Mouse (Mus musculus) midbrain, embryonic 14.5 days (tissue): ENCODE measurements around the gene Gm20388. TPM values are rescaled to one million over a fixed set of nuclear protein-coding genes. Genes with fewer than 3 reads are reported as not detected.

Experiments
- ATAC-seq: fragments of 200-750 bp; cut with Nextera tagmentation; 2 replicates; pipeline ENCODE4 v1.8.0; 2017; ENCODE audit warnings: moderate number of reproducible peaks, moderate library complexity; ENCODE audit not compliant: low FRiP score, low TSS enrichment
- DNase-seq: peaks from one replicate; pipeline ENCODE4 v3.0.0-alpha.2; 2015
- H3K27ac ChIP-seq: fragments of 300-500 bp; sonication (generic); replicated peaks from 2 replicates; pipeline ENCODE4 v1.5.1; 2014; ENCODE audit warnings: mild to moderate bottlenecking, low read depth, low read length, moderate library complexity
- H3K27me3 ChIP-seq: fragments of 300-500 bp; sonication (generic); 2 replicates; pipeline ENCODE4 v1.6.1; 2014; ENCODE audit warnings: low read length, control low read depth, mixed read lengths; ENCODE audit not compliant: control insufficient read depth, insufficient read depth
- H3K36me3 ChIP-seq: fragments of 300-500 bp; sonication (generic); 2 replicates; pipeline ENCODE4 v1.6.1; 2014; ENCODE audit warnings: low read length, control low read depth; ENCODE audit not compliant: control insufficient read depth, insufficient read depth
- H3K4me1 ChIP-seq: fragments of 300-500 bp; sonication (generic); 2 replicates; pipeline ENCODE4 v1.6.1; 2014; ENCODE audit warnings: mild to moderate bottlenecking, antibody characterized with exemption, low read length, control low read depth; ENCODE audit not compliant: control insufficient read depth, insufficient read depth
- H3K4me2 ChIP-seq: fragments of 300-500 bp; sonication (generic); 2 replicates; pipeline ENCODE4 v1.6.1; 2014; ENCODE audit warnings: mild to moderate bottlenecking, low read length, moderate library complexity
- H3K4me3 ChIP-seq: fragments of 300-500 bp; sonication (generic); replicated peaks from 2 replicates; pipeline ENCODE4 v1.5.1; 2014; ENCODE audit warnings: low read depth, low read length
- H3K9ac ChIP-seq: fragments of 300-500 bp; sonication (generic); replicated peaks from 2 replicates; pipeline ENCODE4 v1.6.1; 2014; ENCODE audit warnings: mild to moderate bottlenecking, low read length, moderate library complexity
- H3K9me3 ChIP-seq: fragments of 300-500 bp; sonication (generic); 2 replicates; pipeline ENCODE4 v1.6.1; 2016; ENCODE audit warnings: low read length, control low read depth, mixed read lengths; ENCODE audit not compliant: control insufficient read depth
- WGBS: fragments of 180-500 bp; shearing (Covaris S2); extraction: QIAGEN DNeasy Blood & Tissue Kit; methylation state at CpG from one replicate; pipeline ENCODE4 v1.1.7; 2014; 5-methylcytosine and 5-hydroxymethylcytosine counted together
- polyA plus RNA-seq: library from polyadenylated mRNA; unstranded; fragments of >200 nt; fragmentation: Nextera tagmentation; extraction: Ambion mirVana; gene quantifications from 2 replicates; pipeline ENCODE4 v1.2.1, GENCODE M21; 2014

The Gm20388 gene
- polyA plus RNA-seq, 1 experiment from 2014 or later = 4.1 TPM

DNA sequence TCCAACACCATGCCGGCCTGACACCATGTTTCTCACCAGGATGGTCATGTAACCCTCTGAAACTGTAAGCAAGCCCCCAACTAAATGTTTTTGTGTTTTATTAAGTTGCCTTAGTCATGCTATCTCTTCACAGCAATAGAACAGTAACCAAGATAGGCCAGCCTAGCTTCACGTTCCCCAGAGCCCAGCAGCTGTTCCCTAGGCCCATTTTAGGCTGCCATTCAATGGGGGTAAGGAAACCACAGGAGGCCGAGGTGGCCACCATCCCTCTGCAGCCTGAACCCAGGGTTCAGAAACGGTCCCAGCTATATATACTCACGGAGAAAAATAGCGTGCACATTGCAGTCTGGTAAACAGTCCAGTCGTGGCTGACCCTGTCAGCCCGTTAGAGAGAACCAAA is 2633.5 kb downstream of the Gm20388 start:
- H3K27me3 ChIP-seq = no peaks in the 10 kb centered on the region; the same call in 1 of the 2 replicates
- no peaks in the 10 kb centered on the region for H3K36me3 ChIP-seq
- ATAC-seq (no peak), DNase-seq (no peak)
- no peak overlapping the region for H3K4me3 ChIP-seq
- no peak overlapping the region for H3K4me2 ChIP-seq
- no peak overlapping the region for H3K27ac ChIP-seq
- no peaks in the 10 kb centered on the region for H3K4me1 ChIP-seq
- WGBS = 88% methylated on average over 8 of the region's 8 CpGs
- no peak overlapping the region for H3K9ac ChIP-seq
- H3K9me3 ChIP-seq = no peaks in the 10 kb centered on the region

DNA sequence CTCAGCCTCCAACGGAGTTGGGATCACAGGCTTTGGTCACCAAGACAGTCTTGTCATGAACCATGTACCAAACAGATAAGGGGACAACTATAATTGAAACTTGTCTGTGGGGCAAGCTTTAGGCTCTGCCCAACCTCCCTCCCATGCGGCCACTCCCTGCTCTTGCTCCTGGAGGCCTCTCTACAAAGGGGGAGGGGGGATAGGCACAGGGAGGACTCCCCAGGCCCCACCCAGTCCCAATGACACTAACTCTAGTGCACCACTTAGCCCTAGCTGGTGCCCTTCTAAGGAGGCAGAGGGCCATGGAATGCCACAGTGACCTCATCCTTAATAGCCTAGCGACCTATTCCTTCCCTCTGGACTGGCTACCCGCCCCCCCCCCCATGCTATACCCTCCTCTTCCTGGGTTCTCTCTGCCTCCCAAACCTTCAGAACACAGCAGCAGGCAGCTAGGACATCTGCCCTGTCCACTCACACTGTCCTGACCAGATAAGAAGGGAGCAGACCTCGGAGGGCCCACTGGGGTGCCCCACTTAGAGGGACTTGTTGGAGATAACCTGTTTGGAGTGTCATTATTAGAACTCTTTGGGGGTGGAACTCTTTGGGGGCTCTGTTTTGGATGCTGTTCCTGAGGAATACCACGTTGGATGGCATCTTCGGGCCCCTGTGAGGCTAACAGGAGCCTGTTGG is 2635.6 kb downstream of the Gm20388 start:
- H3K4me1 ChIP-seq = peaks cover 6% of the 10 kb centered on the region; the same call in 1 of the 2 replicates
- H3K9ac ChIP-seq = no peak overlapping the region
- H3K27me3 ChIP-seq = peaks cover 19% of the 10 kb centered on the region
- no peak overlapping the region for H3K4me2 ChIP-seq
- 87% methylated on average over 7 of the region's 7 CpGs for WGBS
- H3K4me3 ChIP-seq = no peak overlapping the region
- DNase-seq = no peak
- no peaks in the 10 kb centered on the region for H3K9me3 ChIP-seq
- ATAC-seq = no peak
- H3K36me3 ChIP-seq = no peaks in the 10 kb centered on the region
- H3K27ac ChIP-seq = no peak overlapping the region

DNA sequence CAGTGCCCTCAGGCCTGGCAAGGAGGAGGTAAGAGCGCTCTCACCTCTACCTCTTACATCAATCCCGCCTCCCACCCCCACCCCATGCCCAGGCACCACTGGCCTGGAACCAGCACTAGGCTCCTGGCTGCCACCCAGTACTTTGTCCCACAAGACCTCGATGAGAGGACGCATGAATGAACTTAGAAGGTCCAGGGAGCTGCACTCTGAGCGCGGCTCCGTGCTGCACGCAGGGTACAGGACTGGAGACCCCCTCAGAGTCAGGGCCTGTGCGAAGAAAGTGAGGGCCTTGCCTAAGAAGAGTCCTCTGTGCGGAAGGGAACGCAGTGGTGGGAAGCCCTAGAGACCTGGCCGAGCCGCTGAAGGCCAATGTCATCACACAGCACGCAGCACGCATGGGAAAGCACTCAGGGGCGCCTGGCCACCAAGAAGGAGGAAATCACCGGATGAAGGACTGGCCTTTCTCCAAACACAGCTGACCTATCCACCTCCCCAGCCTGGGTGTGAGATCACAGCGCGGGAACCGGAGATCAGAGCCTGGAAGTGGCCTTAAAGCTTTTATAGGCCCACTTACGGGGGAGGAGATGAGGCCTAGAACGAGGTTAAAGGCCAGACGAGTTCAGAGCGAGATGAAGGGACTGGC is 2636.3 kb downstream of the Gm20388 start:
- whole genome bisulfite sequencing = 79% methylated on average over 24 of the region's 24 CpGs
- ATAC-seq (no peak), DNase-seq (no peak)
- no peak overlapping the region for H3K27ac ChIP-seq
- no peak overlapping the region for H3K9ac ChIP-seq
- H3K4me3 ChIP-seq = no peak overlapping the region
- H3K4me1 ChIP-seq = peaks cover 7% of the 10 kb centered on the region; the same call in 1 of the 2 replicates
- H3K27me3 ChIP-seq = peaks cover 26% of the 10 kb centered on the region
- no peaks in the 10 kb centered on the region for H3K9me3 ChIP-seq
- H3K4me2 ChIP-seq = no peak overlapping the region
- H3K36me3 ChIP-seq = no peaks in the 10 kb centered on the region

DNA sequence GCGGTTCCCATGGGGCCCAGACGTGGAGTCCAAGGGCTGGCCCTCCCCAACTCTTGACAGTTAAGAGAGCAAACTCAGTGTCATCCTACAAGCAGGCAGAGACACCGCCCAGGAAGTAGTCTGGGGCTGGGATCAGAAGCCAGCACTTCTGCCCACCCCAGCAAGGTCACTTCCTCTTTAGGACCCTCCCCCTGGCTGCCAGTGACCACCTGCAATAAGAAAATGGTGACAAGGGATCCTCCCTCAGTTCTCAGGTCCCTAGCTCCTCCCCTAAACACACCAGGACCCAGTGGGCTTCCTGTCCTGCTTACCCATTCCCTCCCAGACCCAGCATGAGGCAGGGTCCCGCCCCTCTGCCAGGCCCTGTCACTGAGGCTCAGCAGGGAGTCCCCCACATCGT is 2637.2 kb downstream of the Gm20388 start:
- Histone ChIP-seq H3K27ac (no peak overlapping the region), H3K27me3 (peaks cover 26% of the 10 kb centered on the region), H3K4me1 (peaks cover 7% of the 10 kb centered on the region; the same call in 1 of the 2 replicates), H3K4me3 (no peak overlapping the region), H3K36me3 (no peaks in the 10 kb centered on the region), H3K9ac (no peak overlapping the region), H3K4me2 (no peak overlapping the region), H3K9me3 (no peaks in the 10 kb centered on the region)
- 36% methylated on average over 5 of the region's 5 CpGs for WGBS
- ATAC-seq (no peak), DNase-seq (no peak)

- no peak for ATAC-seq
These were observed 2637.7 kb downstream of the Gm20388 start for GRCm38 (mm10) chr8:122548331-122548730.

GRCm38 (mm10) chr8:122548891-122549439 is 2638.3 kb downstream of the Gm20388 start:
- Histone ChIP-seq H3K4me1 (peaks cover 7% of the 10 kb centered on the region; the same call in 1 of the 2 replicates), H3K9me3 (no peaks in the 10 kb centered on the region), H3K36me3 (no peaks in the 10 kb centered on the region), H3K4me2 (no peak overlapping the region), H3K4me3 (no peak overlapping the region), H3K9ac (no peak overlapping the region), H3K27ac (no peak overlapping the region), H3K27me3 (peaks cover 26% of the 10 kb centered on the region)
- WGBS = 85% methylated on average over 3 of the region's 3 CpGs
- ATAC-seq (no peak), DNase-seq (no peak)

More at GRCm38 (mm10) chr8:122548331-122548730, 2637.7 kb downstream of the Gm20388 start:
- Histone ChIP-seq H3K9me3 (no peaks in the 10 kb centered on the region), H3K4me1 (peaks cover 7% of the 10 kb centered on the region; the same call in 1 of the 2 replicates), H3K9ac (no peak overlapping the region), H3K4me2 (no peak overlapping the region), H3K4me3 (no peak overlapping the region), H3K27ac (no peak overlapping the region), H3K36me3 (no peaks in the 10 kb centered on the region), H3K27me3 (peaks cover 26% of the 10 kb centered on the region)
- WGBS = 73% methylated on average over 13 of the region's 13 CpGs
- DNase-seq = no peak

DNA sequence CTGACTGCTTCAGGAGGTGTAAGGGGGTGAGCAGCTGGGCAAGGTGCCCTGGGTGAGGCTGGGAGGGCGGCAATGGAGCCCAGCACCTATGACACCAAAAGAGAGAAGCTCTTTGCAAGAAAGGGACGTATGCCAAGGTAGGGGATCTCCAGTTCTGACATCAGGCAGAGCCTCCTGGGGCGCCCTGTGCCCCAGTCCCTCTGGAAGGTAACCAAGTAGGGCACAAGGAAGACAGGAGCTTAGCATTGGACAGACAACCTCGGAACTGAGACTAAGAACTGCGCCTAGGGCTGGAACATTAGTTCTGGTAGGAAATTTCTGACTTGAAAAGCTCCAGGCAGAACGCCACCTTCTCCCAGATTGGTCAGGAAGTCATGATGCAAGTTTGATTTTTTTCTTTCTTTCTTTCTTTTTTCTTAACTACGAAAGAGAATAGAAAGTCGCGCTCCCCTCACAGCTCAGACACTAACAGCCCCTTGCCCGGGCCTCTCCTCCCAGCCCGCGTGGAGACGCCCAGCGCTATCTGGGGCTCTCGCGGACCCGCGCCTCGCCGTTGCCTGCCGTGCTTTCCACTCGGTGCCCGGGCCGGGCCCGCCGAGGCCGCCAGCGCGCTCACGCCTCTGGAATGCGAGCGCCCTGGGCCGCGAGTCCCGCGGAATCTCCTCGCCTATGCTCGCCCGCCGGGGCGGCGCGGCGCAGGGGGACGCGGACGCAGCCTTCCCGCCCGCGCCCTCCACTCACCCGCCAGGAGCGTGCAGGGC is 2639.8 kb downstream of the Gm20388 start:
- Histone ChIP-seq H3K4me2 (peak overlapping the region; percentile 80), H3K4me3 (peak overlapping the region; percentile 45), H3K27me3 (peaks cover 26% of the 10 kb centered on the region), H3K4me1 (peaks cover 7% of the 10 kb centered on the region; the same call in 1 of the 2 replicates), H3K9me3 (no peaks in the 10 kb centered on the region), H3K27ac (no peak overlapping the region), H3K9ac (peak overlapping the region; percentile 49), H3K36me3 (no peaks in the 10 kb centered on the region)
- ATAC-seq (no peak), DNase-seq (peak; percentile 62)
- WGBS = 4% methylated on average over 50 of the region's 52 CpGs

GRCm38 (mm10) chr8:122550995-122551264 is 2640.3 kb downstream of the Gm20388 start:
- peaks cover 26% of the 10 kb centered on the region for H3K27me3 ChIP-seq
- under 1% methylated on average over 43 of the region's 43 CpGs for WGBS

More at GRCm38 (mm10) chr8:122550995-122551264, 2640.3 kb downstream of the Gm20388 start:
- Histone ChIP-seq H3K4me2 (peak overlapping the region; percentile 80), H3K9me3 (no peaks in the 10 kb centered on the region), H3K27ac (no peak overlapping the region), H3K36me3 (no peaks in the 10 kb centered on the region), H3K4me1 (peaks cover 7% of the 10 kb centered on the region; the same call in 1 of the 2 replicates), H3K9ac (peak overlapping the region; percentile 49), H3K4me3 (peak overlapping the region; percentile 45)
- no peak for DNase-seq
- no peak for ATAC-seq
